Mouse (Mus musculus) midbrain, embryonic 10.5 days (tissue): ENCODE results near the gene Ap2m1. TPM values are rescaled to one million over a fixed set of nuclear protein-coding genes. Genes with fewer than 3 reads are reported as not detected.

Experiments used
- DNase-seq: peaks from one replicate; pipeline ENCODE4 v3.0.0-alpha.2; 2017; ENCODE audit warnings: low spot score
- H3K27ac ChIP-seq: fragments of 300-500 bp; sonication (generic); replicated peaks from 2 replicates; pipeline ENCODE4 v1.5.1; 2016; ENCODE audit warnings: mild to moderate bottlenecking
- H3K27me3 ChIP-seq: fragments of 300-500 bp; sonication (generic); 2 replicates; pipeline ENCODE4 v1.6.1; 2016; ENCODE audit warnings: low read depth, mild to moderate bottlenecking; ENCODE audit not compliant: poor library complexity, severe bottlenecking
- H3K36me3 ChIP-seq: fragments of 300-500 bp; sonication (generic); 2 replicates; pipeline ENCODE4 v1.6.1; 2016; ENCODE audit warnings: mild to moderate bottlenecking, moderate library complexity
- H3K4me1 ChIP-seq: fragments of 300-500 bp; sonication (generic); 2 replicates; pipeline ENCODE4 v1.6.1; 2016
- H3K4me3 ChIP-seq: fragments of 300-500 bp; sonication (generic); 2 replicates; pipeline ENCODE4 v1.5.1; 2016; ENCODE audit warnings: mild to moderate bottlenecking, moderate library complexity
- H3K9me3 ChIP-seq: fragments of 300-500 bp; sonication (generic); replicated peaks from 2 replicates; pipeline ENCODE4 v1.6.1; 2016; ENCODE audit warnings: mild to moderate bottlenecking
- WGBS: fragments of 180-500 bp; shearing (Covaris S2); methylation state at CpG from one replicate; pipeline ENCODE4 v1.1.7; 2016; 5-methylcytosine and 5-hydroxymethylcytosine counted together
- polyA plus RNA-seq: library from polyadenylated mRNA; unstranded; fragments of >200 nt; fragmentation: Nextera tagmentation; extraction: Ambion mirVana; gene quantifications from 2 replicates; pipeline ENCODE4 v1.2.1, GENCODE M21; 2016

Gene Ap2m1
- polyA plus RNA-seq, 1 experiment from 2014 or later: 711 TPM

DNA sequence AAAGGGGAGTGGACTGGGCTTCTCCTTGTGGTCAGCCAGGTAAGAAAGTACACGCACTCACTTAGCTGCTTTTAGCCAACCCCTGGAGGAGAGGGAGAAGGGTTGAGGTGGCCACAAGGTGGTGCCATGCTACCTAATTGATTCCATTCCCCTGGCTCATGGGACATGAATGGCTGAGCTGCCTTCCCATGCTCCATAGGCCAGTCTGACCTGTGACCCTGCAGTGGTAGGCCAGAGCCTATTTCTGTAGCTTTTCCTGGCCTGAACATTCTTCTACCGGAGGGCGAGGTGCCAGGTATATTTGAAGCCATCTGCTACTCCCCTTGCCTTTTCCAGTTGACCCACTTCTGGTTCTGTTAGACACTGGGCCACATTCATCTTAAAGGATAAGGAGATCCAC is 25.9 kb upstream of the Ap2m1 start:
- Histone ChIP-seq H3K4me3 (no peak overlapping the region), H3K36me3 (peaks cover 74% of the 10 kb centered on the region), H3K4me1 (no peaks in the 10 kb centered on the region), H3K27me3 (no peaks in the 10 kb centered on the region), H3K27ac (no peak overlapping the region), H3K9me3 (no peaks in the 10 kb centered on the region)
- peak; percentile 41 for DNase-seq
- WGBS: 83% methylated on average over 3 of the region's 3 CpGs

DNA sequence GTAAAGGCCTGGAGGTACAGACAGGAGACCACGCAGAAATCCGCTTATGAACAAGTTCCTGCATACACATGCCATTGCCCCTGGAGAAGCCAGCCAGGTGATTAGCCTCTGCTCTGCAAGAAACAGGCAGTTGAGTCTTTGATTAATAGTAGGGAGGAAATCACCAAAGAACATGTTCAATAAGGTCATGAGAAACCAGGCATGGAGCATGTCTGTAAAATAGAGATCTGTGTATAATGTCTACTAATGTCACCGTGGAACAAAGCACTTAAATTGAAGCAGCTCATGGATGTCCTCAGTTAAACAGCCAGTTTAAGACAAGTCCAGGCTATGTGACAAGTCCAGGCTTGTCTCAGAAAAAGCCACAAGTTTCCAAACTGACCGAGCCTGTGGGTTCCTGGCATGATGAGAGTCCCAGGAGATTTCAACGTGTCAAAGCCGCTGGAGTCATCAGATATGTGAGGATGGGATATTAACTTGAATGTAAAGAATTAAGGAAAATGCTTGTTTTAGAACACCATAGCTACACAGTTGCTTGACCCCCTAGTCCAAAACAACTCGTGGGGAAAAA is 23.9 kb upstream of the Ap2m1 start:
- peaks cover 3% of the 10 kb centered on the region for H3K4me1 ChIP-seq
- no peak overlapping the region for H3K27ac ChIP-seq
- no peaks in the 10 kb centered on the region for H3K9me3 ChIP-seq
- WGBS: 95% methylated on average over 7 of the region's 7 CpGs
- H3K27me3 ChIP-seq: no peaks in the 10 kb centered on the region
- no peak for DNase-seq
- peaks cover 54% of the 10 kb centered on the region for H3K36me3 ChIP-seq
- no peak overlapping the region for H3K4me3 ChIP-seq

DNA sequence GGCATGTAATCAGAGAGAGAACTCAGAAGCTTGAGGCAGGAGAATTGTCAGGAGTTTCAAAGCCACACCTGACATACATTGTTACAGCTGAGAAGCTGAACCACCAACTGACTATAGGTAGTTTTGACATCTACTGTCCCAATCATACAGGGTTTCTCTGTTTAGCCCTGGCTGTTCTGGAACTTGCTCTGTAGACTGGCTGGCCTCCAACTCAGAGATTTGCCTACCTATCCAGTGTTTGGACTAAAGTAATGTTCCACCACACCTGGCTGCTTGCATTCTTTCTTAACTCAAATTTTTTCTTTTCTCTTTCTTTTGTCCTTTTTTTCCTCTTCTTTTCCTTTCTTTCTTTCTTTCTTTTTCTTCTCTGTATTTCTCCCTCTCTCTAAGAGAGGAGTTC is 19.2 kb upstream of the Ap2m1 start:
- Histone ChIP-seq H3K9me3 (no peaks in the 10 kb centered on the region), H3K27me3 (no peaks in the 10 kb centered on the region), H3K27ac (peak overlapping the region; percentile 96), H3K4me1 (peaks cover 32% of the 10 kb centered on the region), H3K36me3 (peaks cover 25% of the 10 kb centered on the region), H3K4me3 (peak overlapping the region; percentile 84)
- DNase-seq: no peak

DNA sequence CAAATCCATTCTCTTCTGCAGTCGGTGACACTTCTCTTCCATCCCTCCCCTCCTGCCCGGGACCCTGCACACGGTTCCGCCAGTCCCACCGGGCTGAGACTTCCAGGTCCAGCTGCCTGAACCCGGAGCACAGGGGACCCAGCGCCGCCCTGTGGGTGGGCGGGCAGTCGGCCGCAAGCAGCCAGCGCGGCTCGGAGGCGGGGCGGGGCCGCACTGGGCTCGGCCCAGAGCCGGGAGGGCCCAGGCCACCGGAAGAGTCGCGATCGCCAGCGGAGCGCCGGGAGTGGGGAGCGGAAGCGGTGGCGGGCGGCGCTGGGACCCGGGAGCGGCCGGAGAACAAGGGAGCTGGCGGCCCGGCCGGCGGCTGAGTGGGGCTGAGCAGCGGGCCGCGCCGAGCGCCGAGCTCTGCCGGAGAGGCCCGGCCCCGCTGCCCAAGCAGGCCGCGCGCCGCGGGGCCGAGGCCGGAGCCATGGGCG is 18.5 kb upstream of the Ap2m1 start, which contains the start of gene Dvl3:
Dvl3 (plus strand) TSS at position 257 of the 476 bp plus-strand sequence.
- peak within 1 kb of the TSS; percentile 84 for H3K4me3 ChIP-seq
- H3K27ac ChIP-seq: peak within 1 kb of the TSS; percentile 96
- H3K36me3 ChIP-seq: peaks cover 26% of the 10 kb centered on the region
- no peaks in the 10 kb centered on the region for H3K9me3 ChIP-seq
- no peaks in the 10 kb centered on the region for H3K27me3 ChIP-seq
- WGBS: under 1% methylated on average over 55 of the region's 55 CpGs
- peak; percentile 91 for DNase-seq
- H3K4me1 ChIP-seq: peaks cover 32% of the 10 kb centered on the region

DNA sequence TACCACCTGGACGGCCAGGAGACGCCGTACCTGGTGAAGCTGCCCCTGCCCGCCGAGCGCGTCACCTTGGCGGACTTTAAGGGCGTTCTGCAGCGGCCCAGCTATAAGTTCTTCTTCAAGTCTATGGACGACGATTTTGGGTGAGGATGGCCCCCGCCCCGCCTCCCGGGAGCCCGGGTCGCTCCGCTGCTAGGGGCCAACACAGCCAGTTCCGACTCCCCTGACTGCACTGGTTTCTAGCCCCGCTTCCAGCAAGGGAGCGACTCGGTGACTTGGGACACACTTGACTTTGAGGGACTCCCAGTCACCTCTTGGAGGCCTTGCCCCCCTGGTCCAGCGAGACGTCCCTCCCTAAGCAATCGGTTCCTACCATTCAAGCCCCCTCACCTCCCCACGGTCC is 18.1 kb upstream of the Ap2m1 start:
- Histone ChIP-seq H3K4me3 (peak overlapping the region; percentile 84), H3K27ac (peak overlapping the region; percentile 96), H3K4me1 (peaks cover 32% of the 10 kb centered on the region), H3K9me3 (no peaks in the 10 kb centered on the region), H3K27me3 (no peaks in the 10 kb centered on the region), H3K36me3 (peaks cover 30% of the 10 kb centered on the region)
- DNase-seq: no peak
- under 1% methylated on average over 26 of the region's 26 CpGs for WGBS

DNA sequence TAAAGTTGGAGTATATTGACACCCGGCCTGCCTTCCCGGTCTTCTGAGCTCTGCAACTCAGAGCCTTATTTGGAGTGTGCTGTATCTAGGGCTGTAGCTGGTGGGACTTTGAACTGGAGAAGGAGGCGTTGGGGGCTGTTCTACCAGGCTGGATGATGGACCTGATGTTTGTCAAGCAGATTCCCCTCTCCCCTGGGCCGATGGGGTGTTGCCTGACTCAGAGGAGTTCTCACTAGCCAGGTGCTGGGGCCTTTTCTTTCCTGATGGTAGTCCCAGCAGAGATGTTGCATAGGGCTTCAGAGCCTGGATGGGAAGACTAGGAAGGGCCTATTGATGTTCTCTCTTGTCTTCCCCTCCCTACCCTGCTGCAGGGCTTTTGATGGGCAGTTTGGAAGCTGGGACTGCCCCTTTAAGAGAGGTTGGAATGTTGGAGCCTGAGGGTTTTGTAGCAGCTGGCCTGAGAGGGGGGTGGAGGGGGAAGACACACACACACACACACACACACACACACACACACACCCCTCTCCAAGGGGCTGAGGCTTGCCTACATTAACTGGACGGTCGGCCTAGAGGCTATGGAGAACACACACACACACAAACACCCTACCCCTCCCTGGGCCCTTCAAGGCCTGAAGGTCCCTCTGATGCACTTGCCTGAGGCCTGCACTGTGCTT is 17.4 kb upstream of the Ap2m1 start:
- H3K4me1 ChIP-seq: peaks cover 32% of the 10 kb centered on the region
- H3K27me3 ChIP-seq: no peaks in the 10 kb centered on the region
- peak; percentile 75 for DNase-seq
- peak overlapping the region; percentile 96 for H3K27ac ChIP-seq
- no peaks in the 10 kb centered on the region for H3K9me3 ChIP-seq
- H3K4me3 ChIP-seq: peak overlapping the region; percentile 84
- 2% methylated on average over 6 of the region's 6 CpGs for WGBS
- H3K36me3 ChIP-seq: peaks cover 34% of the 10 kb centered on the region

DNA sequence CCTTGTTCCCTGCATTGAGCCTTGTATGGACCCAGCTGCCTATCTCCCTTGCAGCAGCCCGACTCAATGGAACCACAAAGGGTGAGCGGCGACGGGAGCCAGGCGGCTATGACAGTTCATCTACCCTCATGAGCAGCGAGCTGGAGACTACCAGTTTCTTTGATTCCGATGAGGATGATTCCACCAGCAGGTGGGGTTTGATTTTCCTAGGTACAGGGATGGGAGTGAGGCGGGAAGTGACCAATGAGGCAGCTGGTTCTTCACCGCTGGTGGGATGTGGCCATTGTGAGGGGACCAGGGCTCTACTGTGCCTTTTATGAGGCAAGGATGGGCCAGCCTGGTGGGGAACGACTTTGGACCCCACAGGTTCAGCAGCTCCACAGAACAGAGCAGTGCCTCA is 11.4 kb upstream of the Ap2m1 start:
- WGBS: 81% methylated on average over 10 of the region's 10 CpGs
- no peaks in the 10 kb centered on the region for H3K9me3 ChIP-seq
- peaks cover 94% of the 10 kb centered on the region for H3K36me3 ChIP-seq
- H3K4me1 ChIP-seq: peaks cover 15% of the 10 kb centered on the region
- H3K27ac ChIP-seq: no peak overlapping the region
- no peak overlapping the region for H3K4me3 ChIP-seq
- H3K27me3 ChIP-seq: no peaks in the 10 kb centered on the region
- no peak for DNase-seq

DNA sequence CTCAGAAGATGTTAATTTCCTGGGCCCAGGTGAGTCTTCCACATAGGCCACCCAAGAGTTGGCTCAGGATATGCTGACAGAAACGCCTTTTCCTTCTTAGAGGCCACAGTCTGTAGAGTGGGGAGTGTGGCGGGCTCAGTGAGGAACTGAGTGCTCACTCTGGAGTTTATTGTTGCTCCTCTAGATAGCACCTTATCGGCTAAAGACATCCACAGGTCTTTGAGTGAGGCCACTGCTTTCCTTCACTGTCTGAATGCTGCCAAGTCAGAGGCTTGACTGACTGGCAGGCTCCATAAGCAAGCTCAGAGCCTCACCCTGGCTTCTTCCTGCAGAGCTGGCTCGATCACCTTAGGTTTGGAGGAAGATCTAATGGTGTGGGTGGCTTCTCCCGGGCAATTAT is 6.5 kb upstream of the Ap2m1 start:
- H3K36me3 ChIP-seq: peaks cover 99% of the 10 kb centered on the region
- no peak for DNase-seq
- no peaks in the 10 kb centered on the region for H3K9me3 ChIP-seq
- H3K4me1 ChIP-seq: no peaks in the 10 kb centered on the region
- no peak overlapping the region for H3K4me3 ChIP-seq
- H3K27ac ChIP-seq: no peak overlapping the region
- 88% methylated on average over 5 of the region's 5 CpGs for WGBS
- H3K27me3 ChIP-seq: no peaks in the 10 kb centered on the region

DNA sequence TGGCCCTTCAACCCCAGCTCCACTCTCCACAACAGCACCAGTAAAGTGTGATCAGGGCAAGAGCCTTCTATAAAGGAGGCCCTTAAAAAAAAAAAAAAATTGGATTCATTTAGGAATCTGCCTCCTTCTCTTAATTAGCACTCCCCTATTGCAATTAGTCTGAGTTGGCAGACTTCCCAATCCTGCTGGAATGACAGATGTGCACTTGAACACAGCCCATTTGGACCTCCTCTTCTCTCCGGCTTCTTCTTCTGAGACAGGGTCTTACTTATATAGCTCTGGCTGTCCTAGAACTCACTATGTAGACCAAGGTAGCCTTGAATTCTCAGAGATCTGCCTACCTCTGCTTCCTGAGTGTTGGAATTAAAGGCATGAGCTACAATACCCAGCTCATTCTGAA is 5.9 kb upstream of the Ap2m1 start:
- H3K36me3 ChIP-seq: peaks cover 97% of the 10 kb centered on the region
- H3K4me1 ChIP-seq: no peaks in the 10 kb centered on the region
- DNase-seq: no peak
- H3K27ac ChIP-seq: no peak overlapping the region
- WGBS: 100% methylated on average over 1 of the region's 1 CpGs
- no peaks in the 10 kb centered on the region for H3K27me3 ChIP-seq
- H3K4me3 ChIP-seq: no peak overlapping the region
- H3K9me3 ChIP-seq: no peaks in the 10 kb centered on the region

DNA sequence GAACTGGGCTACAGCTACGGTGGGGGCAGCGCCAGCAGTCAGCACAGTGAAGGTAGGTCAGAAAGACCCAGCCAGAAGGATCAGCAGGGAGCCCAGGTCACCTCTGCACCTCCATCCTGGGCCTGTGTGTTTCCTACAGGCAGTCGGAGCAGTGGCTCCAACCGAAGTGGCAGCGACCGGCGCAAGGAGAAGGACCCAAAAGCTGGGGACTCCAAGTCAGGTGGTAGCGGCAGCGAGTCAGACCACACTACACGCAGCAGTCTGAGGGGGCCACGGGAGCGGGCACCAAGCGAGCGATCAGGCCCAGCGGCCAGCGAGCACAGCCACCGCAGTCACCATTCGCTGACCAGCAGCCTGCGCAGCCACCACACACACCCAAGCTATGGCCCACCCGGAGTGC is 4.3 kb upstream of the Ap2m1 start:
- H3K36me3 ChIP-seq: peaks cover 82% of the 10 kb centered on the region
- H3K4me1 ChIP-seq: peaks cover 3% of the 10 kb centered on the region
- H3K9me3 ChIP-seq: no peaks in the 10 kb centered on the region
- no peak overlapping the region for H3K4me3 ChIP-seq
- no peaks in the 10 kb centered on the region for H3K27me3 ChIP-seq
- H3K27ac ChIP-seq: no peak overlapping the region
- no peak for DNase-seq
- 95% methylated on average over 20 of the region's 20 CpGs for WGBS

DNA sequence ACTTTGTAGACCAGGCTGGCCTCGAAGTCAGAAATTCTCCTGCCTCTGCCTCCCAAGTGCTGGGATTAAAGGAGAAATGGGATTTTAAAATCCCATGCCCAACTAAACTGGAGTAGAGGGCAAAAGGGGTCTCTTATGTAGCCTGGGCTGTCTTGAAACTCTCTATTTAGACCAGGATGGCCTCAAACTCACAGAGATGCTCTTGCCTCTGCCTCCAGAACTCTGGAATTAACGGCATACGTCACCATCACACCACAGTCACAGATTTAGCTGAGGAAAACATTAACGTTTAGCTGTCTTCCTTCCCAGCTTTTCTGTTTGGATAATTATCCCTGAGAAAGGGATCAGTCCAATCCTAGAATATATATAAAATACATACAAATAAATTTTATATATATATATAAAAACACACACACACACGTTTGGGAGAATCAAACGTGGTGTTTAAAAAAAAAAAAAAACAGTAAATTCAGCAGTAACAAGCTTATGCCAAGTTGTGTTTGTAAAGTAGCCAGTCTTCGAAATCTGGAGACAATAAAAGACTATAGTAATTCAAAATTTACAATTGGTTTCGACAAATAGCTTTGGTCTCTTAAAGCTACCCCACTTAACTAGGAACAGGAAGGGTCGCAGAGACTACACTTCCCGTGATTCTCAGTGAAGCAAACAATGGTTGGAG is 522 bp upstream of the Ap2m1 start:
- peaks cover 29% of the 10 kb centered on the region for H3K4me1 ChIP-seq
- WGBS: 54% methylated on average over 10 of the region's 10 CpGs
- H3K27ac ChIP-seq: no peak overlapping the region
- H3K4me3 ChIP-seq: peak overlapping the region; percentile 78; the same call in 1 of the 2 replicates
- H3K27me3 ChIP-seq: no peaks in the 10 kb centered on the region
- DNase-seq: no peak
- H3K36me3 ChIP-seq: peaks cover 66% of the 10 kb centered on the region
- no peaks in the 10 kb centered on the region for H3K9me3 ChIP-seq

DNA sequence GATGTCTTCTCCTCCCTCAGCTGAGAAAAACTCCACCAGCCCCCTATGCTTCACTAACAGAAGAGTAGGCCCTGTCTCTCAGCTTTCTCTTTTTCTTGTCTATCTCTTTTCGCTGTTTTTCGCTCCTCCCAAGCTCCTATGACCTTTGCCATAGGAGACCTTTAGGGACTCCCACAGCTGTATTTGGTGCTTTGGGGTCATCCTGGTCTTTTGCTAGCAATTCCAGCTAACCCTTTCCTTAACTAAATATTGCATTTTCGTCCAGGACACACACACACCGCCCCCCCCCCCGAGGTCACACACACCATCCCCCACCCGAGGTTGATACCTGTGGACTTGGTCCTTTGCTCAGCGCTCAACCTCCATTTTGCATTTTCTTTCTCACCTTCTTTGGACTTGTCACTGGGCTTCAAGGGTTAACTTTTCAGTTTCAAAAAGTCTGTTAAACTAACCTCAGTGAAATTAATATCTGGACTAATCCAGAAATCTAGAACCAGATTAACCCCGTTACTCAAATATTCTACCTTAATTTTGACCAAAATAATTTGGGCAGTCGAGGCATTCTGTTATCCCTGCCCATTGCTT is 895 bp downstream of the Ap2m1 start:
- Histone ChIP-seq H3K4me1 (peaks cover 29% of the 10 kb centered on the region), H3K27ac (peak overlapping the region; percentile 93), H3K36me3 (peaks cover 66% of the 10 kb centered on the region), H3K27me3 (no peaks in the 10 kb centered on the region), H3K9me3 (no peaks in the 10 kb centered on the region), H3K4me3 (peak overlapping the region; percentile 78)
- no peak for DNase-seq
- WGBS: 35% methylated on average over 9 of the region's 9 CpGs

DNA sequence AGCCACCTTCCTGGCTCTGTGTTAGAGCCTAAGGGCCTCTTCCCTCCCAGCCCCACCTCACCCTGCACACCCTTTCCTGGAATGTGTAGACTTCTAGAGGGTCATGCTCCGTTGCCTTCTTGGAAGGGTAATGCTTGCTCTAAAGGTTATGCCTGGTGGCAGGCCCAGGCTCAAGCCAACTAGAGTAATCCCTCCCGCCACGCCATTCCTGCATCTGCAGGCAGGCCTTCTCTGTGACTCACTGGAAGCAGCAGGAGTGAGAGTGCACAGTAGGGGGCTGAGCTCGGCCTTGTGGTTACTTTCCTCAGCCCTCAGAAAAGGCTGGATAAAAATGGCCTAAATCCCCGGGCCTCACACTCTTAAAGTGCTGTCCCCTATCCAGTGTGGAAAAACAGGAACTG is 1.8 kb downstream of the Ap2m1 start:
- DNase-seq: peak; percentile 26
- peaks cover 29% of the 10 kb centered on the region for H3K4me1 ChIP-seq
- 14% methylated on average over 5 of the region's 5 CpGs for WGBS
- no peaks in the 10 kb centered on the region for H3K27me3 ChIP-seq
- peaks cover 66% of the 10 kb centered on the region for H3K36me3 ChIP-seq
- H3K9me3 ChIP-seq: no peaks in the 10 kb centered on the region
- H3K27ac ChIP-seq: peak overlapping the region; percentile 93
- H3K4me3 ChIP-seq: peak overlapping the region; percentile 78
